Mouse (Mus musculus) layer of hippocampus, postnatal 25 days (tissue): ENCODE results near the gene Sv2b. TPM values are rescaled to one million over a fixed set of nuclear protein-coding genes. Genes with fewer than 3 reads are reported as not detected.
"Not testable (repeated sequence)": the region's sequence is repeated elsewhere in the genome, so short reads cannot be mapped to it uniquely, and the experiment has no call there.

Experiments used
- DNase-seq, 2 experiments: peaks; one replicate each; pipeline ENCODE4 v3.0.0; 2022; ENCODE audit warnings: mixed read lengths in 2 of 2, low spot score in 1 of 2; ENCODE audit errors: extremely low spot score in 1 of 2
- total RNA-seq, 2 experiments: library from RNA; stranded (reverse); gene quantifications; 2 replicates each; pipeline ENCODE4 v1.2.3; 2021

Sv2b gene
- total RNA-seq, 2 experiments from 2014 or later, result 289 to 325 TPM

GRCm38 (mm10) chr7:75220786-75221185 is 88.3 kb downstream of the Sv2b start:
- no peak for DNase-seq

- no peak for DNase-seq
Observed at GRCm38 (mm10) chr7:75220296-75220695, 88.8 kb downstream of the Sv2b start.

GRCm38 (mm10) chr7:75216180-75216579 is 92.9 kb downstream of the Sv2b start:
- no peak for DNase-seq

- no peak for DNase-seq
Observed at GRCm38 (mm10) chr7:75209221-75209641, 99.8 kb downstream of the Sv2b start.

- no peak for DNase-seq
Observed at GRCm38 (mm10) chr7:75207965-75208644, 101.0 kb downstream of the Sv2b start.

GRCm38 (mm10) chr7:75206671-75207070 is 102.4 kb downstream of the Sv2b start:
- no peak for DNase-seq

- DNase-seq, result no peak
Observed at GRCm38 (mm10) chr7:75205386-75205785, 103.7 kb downstream of the Sv2b start.

- DNase-seq, result not testable (repeated sequence)
Observed at GRCm38 (mm10) chr7:75194919-75195230, 114.2 kb downstream of the Sv2b start.

- DNase-seq, result no peak
Observed at GRCm38 (mm10) chr7:75194158-75194918, 114.7 kb downstream of the Sv2b start.

- DNase-seq, result no peak
Observed at GRCm38 (mm10) chr7:75190192-75190591, 118.9 kb downstream of the Sv2b start.

- no peak for DNase-seq
Observed at GRCm38 (mm10) chr7:75175042-75175441, 134.0 kb downstream of the Sv2b start.

- no peak for DNase-seq
Observed at GRCm38 (mm10) chr7:75167481-75167880, 141.6 kb downstream of the Sv2b start.

GRCm38 (mm10) chr7:75147174-75147573 is 161.9 kb downstream of the Sv2b start:
- no peak for DNase-seq

- no peak for DNase-seq
Observed at GRCm38 (mm10) chr7:75142800-75143199, 166.3 kb downstream of the Sv2b start.

- DNase-seq, result no peak
Observed at GRCm38 (mm10) chr7:75141919-75142700, 167.0 kb downstream of the Sv2b start.

GRCm38 (mm10) chr7:75139306-75139705 is 169.8 kb downstream of the Sv2b start:
- no peak for DNase-seq

GRCm38 (mm10) chr7:75134710-75135617 is 174.1 kb downstream of the Sv2b start:
- DNase-seq, result peak in 1 of 2 experiments; percentile 38

- no peak for DNase-seq
Observed at GRCm38 (mm10) chr7:75128036-75128435, 181.0 kb downstream of the Sv2b start.

- no peak for DNase-seq
Observed at GRCm38 (mm10) chr7:75124067-75124466, 185.0 kb downstream of the Sv2b start.

GRCm38 (mm10) chr7:75118022-75118673 is 190.9 kb downstream of the Sv2b start:
- no peak for DNase-seq
